Mouse (Mus musculus) stomach, embryonic 15.5 days (tissue): ENCODE results near the gene Oscp1. TPM values are rescaled to one million over a fixed set of nuclear protein-coding genes. Genes with fewer than 3 reads are reported as not detected.

Experiments used
- ATAC-seq: fragments of 200-750 bp; cut with Nextera tagmentation; 2 replicates; pipeline ENCODE4 v1.8.0; 2017; ENCODE audit warnings: low read depth, moderate number of reproducible peaks, moderate TSS enrichment; ENCODE audit not compliant: insufficient read depth, low FRiP score
- H3K27ac ChIP-seq: fragments of 300-500 bp; sonication (generic); 2 replicates; pipeline ENCODE4 v1.5.1; 2015; ENCODE audit warnings: mild to moderate bottlenecking, inconsistent platforms
- H3K27me3 ChIP-seq: fragments of 300-500 bp; sonication (generic); replicated peaks from 2 replicates; pipeline ENCODE4 v1.6.1; 2015; ENCODE audit warnings: inconsistent platforms
- H3K36me3 ChIP-seq: fragments of 300-500 bp; sonication (generic); 2 replicates; pipeline ENCODE4 v1.6.1; 2015; ENCODE audit warnings: inconsistent platforms
- H3K4me1 ChIP-seq: fragments of 300-500 bp; sonication (generic); 2 replicates; pipeline ENCODE4 v1.6.1; 2015; ENCODE audit warnings: inconsistent platforms
- H3K4me2 ChIP-seq: fragments of 300-500 bp; sonication (generic); 2 replicates; pipeline ENCODE4 v1.6.1; 2015; ENCODE audit warnings: mild to moderate bottlenecking, inconsistent platforms
- H3K4me3 ChIP-seq: fragments of 300-500 bp; sonication (generic); replicated peaks from 2 replicates; pipeline ENCODE4 v1.5.1; 2015; ENCODE audit warnings: inconsistent platforms
- H3K9ac ChIP-seq: fragments of 300-500 bp; sonication (generic); 2 replicates; pipeline ENCODE4 v1.6.1; 2015; ENCODE audit warnings: inconsistent platforms
- H3K9me3 ChIP-seq: fragments of 300-500 bp; sonication (generic); 2 replicates; pipeline ENCODE4 v1.6.1; 2016; ENCODE audit warnings: inconsistent platforms
- WGBS: fragments of 180-500 bp; shearing (Covaris S2); methylation state at CpG from one replicate; pipeline ENCODE4 v1.1.7; 2015; 5-methylcytosine and 5-hydroxymethylcytosine counted together
- polyA plus RNA-seq: library from polyadenylated mRNA; unstranded; fragments of >200 nt; fragmentation: Nextera tagmentation; extraction: Ambion mirVana; gene quantifications from 2 replicates; pipeline ENCODE4 v1.2.1, GENCODE M21; 2015

Gene Oscp1
- polyA plus RNA-seq, 1 experiment from 2014 or later = 13.5 TPM

DNA sequence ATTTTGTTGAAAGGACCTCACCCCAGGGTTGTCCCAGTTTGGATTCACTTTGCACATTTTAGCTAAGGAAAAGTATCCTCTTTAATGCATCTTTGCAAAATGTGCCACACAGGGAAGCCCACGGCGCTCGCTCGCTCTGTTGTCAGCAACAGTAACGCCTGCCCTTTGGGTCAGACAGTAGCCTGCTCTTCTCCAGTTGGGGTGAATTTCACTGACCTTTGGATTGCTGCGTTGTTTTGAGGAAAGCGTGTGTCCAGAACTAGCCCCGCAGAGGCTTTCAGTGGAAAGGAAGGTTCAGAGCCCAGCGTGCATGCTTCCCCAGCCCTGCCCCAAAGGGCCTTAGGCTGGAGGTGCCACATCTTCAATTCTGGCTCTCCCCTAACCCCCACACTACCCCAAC lies 57.0 kb downstream of the Oscp1 start:
- Histone ChIP-seq H3K4me1 (peaks cover 26% of the 10 kb centered on the region), H3K27me3 (no peaks in the 10 kb centered on the region), H3K36me3 (peaks cover 3% of the 10 kb centered on the region; the same call in 1 of the 2 replicates), H3K9ac (no peak overlapping the region), H3K9me3 (no peaks in the 10 kb centered on the region), H3K4me2 (no peak overlapping the region), H3K4me3 (no peak overlapping the region), H3K27ac (peak overlapping the region; percentile 9; the same call in 1 of the 2 replicates)
- ATAC-seq = no peak
- 87% methylated on average over 9 of the region's 9 CpGs for WGBS

DNA sequence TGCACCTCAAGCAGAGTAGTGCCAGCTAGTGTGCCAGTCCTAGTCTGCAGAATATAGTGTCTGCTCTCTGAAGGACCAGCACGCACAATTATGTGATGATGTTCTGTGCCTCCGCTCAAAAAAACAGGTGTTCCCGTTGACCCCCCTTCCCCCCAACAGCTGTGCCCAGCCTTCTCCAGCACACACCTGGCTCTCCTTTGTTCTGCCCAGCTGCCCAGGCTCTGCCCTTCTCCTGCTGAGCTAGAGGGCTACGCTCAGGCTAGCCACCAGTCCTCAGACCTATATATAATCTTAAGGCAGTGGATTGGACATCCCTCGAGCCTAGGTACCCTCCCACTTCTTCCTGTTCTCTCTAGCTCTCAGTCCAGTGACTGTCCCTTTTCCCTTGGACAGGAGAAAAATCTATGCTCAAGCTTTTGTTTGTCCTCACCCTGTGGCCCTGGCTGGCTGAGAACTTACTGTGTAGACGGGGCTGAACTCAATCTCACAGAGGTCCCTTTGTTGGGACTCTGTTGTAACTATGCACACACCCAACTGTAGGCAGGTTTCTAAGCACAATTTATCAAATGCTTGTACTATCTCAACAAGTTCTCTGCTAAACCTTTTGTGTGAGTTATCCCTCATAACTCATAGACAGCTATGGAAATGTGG lies 57.6 kb downstream of the Oscp1 start:
- Histone ChIP-seq H3K4me3 (no peak overlapping the region), H3K9me3 (no peaks in the 10 kb centered on the region), H3K27me3 (no peaks in the 10 kb centered on the region), H3K4me2 (no peak overlapping the region), H3K9ac (no peak overlapping the region), H3K36me3 (peaks cover 3% of the 10 kb centered on the region; the same call in 1 of the 2 replicates), H3K4me1 (peaks cover 20% of the 10 kb centered on the region), H3K27ac (peak overlapping the region; percentile 9; the same call in 1 of the 2 replicates)
- ATAC-seq = 0 out of 2 replicates have a peak, but pooled peaks have one; percentile 21
- WGBS = 56% methylated on average over 6 of the region's 6 CpGs

DNA sequence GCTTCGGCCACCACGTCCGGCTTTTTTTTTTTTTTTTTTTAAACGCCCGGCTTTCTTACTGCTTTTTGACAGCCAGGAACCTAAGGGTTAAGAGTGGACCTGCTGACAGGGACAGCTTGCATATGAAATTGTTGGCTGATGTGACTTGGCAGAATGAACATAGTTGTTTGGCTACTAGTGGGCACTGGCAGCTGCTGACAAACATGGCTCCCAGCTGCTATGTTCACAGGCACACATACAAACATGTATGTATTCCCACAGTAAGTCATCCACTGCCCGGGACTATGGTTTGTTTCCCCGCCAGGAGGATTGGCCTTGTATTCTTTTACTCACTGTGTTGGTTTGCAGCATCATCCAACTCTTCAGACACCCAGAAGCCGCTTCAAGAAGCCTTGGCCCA lies 58.8 kb downstream of the Oscp1 start:
- Histone ChIP-seq H3K36me3 (peaks cover 8% of the 10 kb centered on the region; the same call in 1 of the 2 replicates), H3K4me2 (no peak overlapping the region), H3K4me3 (no peak overlapping the region), H3K9me3 (no peaks in the 10 kb centered on the region), H3K27ac (no peak overlapping the region), H3K27me3 (no peaks in the 10 kb centered on the region), H3K4me1 (peaks cover 15% of the 10 kb centered on the region), H3K9ac (no peak overlapping the region)
- no peak for ATAC-seq
- WGBS = 80% methylated on average over 8 of the region's 8 CpGs

DNA sequence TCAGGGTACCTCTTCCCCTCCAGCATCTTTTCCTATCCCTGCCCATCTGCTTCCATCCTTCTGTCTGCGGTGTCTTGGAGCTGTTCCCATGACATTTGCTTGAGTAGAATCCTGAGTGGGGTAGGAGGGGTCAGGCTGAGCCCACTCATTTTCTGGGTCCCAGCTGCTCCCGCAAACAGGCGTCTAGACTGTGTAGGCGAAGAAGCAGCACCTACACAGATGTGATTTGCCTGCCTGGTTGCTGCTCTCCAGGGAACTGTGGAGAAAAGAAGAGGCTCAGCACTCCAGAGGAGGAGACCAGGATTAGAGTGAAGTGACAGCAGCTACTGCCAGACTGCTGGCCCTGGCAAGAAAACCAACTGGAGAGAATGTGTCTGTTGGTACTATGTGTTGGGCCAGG lies 60.3 kb downstream of the Oscp1 start:
- H3K9me3 ChIP-seq = no peaks in the 10 kb centered on the region
- ATAC-seq = no peak
- H3K4me1 ChIP-seq = peaks cover 14% of the 10 kb centered on the region
- H3K27me3 ChIP-seq = no peaks in the 10 kb centered on the region
- H3K4me2 ChIP-seq = no peak overlapping the region
- no peak overlapping the region for H3K27ac ChIP-seq
- no peak overlapping the region for H3K4me3 ChIP-seq
- H3K9ac ChIP-seq = no peak overlapping the region
- peaks cover 10% of the 10 kb centered on the region; the same call in 1 of the 2 replicates for H3K36me3 ChIP-seq
- WGBS = 91% methylated on average over 4 of the region's 4 CpGs

DNA sequence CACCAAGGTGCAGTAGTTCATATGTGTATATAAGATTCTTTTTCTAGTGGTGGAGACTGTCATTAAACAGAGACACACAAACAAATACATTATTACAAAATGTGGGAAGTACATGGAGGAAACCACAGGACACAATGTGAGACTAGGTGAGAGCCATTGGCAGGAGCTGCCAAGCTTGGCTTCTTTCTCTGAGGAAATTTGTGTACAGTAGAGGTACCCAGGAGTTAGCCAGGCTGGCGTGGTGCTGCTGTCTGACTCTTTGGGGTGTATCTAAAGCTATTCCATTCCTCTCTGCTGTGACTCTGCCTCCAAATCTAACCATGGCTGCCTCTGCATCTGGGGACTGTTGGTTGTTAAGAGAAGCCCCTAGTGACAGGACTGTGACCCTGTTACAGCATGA lies 60.7 kb downstream of the Oscp1 start:
- 86% methylated on average over 1 of the region's 1 CpGs for WGBS
- no peaks in the 10 kb centered on the region for H3K27me3 ChIP-seq
- no peaks in the 10 kb centered on the region for H3K9me3 ChIP-seq
- H3K4me2 ChIP-seq = no peak overlapping the region
- peaks cover 11% of the 10 kb centered on the region for H3K4me1 ChIP-seq
- no peak overlapping the region for H3K4me3 ChIP-seq
- no peak for ATAC-seq
- H3K27ac ChIP-seq = no peak overlapping the region
- 0 out of 2 replicates have a peak, but pooled peaks cover 12% of the 10 kb centered on the region for H3K36me3 ChIP-seq
- H3K9ac ChIP-seq = no peak overlapping the region

DNA sequence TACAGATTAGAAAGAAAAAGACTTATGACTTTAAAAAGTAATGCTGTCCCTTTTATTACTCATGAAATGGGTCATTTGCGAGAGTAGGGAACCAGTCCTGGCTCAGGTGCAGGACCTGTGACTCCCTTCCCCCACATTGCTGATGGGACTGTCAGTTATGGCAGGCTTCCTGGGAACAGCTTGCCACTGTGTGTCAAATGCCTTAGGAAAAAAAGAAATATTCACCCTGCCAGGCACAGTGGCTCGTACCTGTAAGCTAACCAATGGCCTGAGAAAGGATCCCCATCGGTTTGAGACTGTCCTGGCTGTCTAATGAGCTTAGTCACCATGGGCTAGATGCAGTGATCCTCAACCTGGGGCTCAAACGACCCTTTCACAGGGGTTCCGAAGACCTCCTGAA lies 61.7 kb downstream of the Oscp1 start:
- ATAC-seq = no peak
- WGBS = 86% methylated on average over 5 of the region's 5 CpGs
- no peak overlapping the region for H3K4me2 ChIP-seq
- no peak overlapping the region for H3K4me3 ChIP-seq
- H3K27me3 ChIP-seq = no peaks in the 10 kb centered on the region
- no peak overlapping the region for H3K27ac ChIP-seq
- H3K36me3 ChIP-seq = peaks cover 20% of the 10 kb centered on the region
- H3K9ac ChIP-seq = no peak overlapping the region
- no peaks in the 10 kb centered on the region for H3K9me3 ChIP-seq
- peaks cover 11% of the 10 kb centered on the region for H3K4me1 ChIP-seq

DNA sequence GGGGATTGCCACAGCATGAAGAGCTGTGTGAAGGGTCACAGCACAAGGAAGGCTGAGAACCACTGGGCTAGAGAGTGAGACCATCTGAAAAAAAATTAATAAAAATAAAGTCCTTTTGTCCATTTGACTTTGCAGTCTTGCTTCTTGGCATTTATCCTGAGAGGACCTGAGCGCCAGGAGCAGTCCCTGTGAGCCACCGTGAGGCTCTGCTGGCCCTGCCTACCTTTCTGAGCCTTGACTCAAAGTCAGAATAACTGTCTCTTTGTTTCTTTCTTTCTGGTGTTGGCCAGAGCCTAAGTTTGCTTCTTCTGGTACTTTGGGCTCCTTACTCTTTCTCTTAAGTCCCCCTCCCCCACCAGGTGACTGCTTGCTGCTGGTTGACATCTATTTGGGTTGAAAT lies 62.1 kb downstream of the Oscp1 start:
- 93% methylated on average over 2 of the region's 2 CpGs for WGBS
- H3K27ac ChIP-seq = no peak overlapping the region
- H3K4me2 ChIP-seq = no peak overlapping the region
- no peak for ATAC-seq
- no peaks in the 10 kb centered on the region for H3K27me3 ChIP-seq
- peaks cover 9% of the 10 kb centered on the region for H3K4me1 ChIP-seq
- H3K9ac ChIP-seq = no peak overlapping the region
- peaks cover 23% of the 10 kb centered on the region for H3K36me3 ChIP-seq
- no peaks in the 10 kb centered on the region for H3K9me3 ChIP-seq
- no peak overlapping the region for H3K4me3 ChIP-seq

DNA sequence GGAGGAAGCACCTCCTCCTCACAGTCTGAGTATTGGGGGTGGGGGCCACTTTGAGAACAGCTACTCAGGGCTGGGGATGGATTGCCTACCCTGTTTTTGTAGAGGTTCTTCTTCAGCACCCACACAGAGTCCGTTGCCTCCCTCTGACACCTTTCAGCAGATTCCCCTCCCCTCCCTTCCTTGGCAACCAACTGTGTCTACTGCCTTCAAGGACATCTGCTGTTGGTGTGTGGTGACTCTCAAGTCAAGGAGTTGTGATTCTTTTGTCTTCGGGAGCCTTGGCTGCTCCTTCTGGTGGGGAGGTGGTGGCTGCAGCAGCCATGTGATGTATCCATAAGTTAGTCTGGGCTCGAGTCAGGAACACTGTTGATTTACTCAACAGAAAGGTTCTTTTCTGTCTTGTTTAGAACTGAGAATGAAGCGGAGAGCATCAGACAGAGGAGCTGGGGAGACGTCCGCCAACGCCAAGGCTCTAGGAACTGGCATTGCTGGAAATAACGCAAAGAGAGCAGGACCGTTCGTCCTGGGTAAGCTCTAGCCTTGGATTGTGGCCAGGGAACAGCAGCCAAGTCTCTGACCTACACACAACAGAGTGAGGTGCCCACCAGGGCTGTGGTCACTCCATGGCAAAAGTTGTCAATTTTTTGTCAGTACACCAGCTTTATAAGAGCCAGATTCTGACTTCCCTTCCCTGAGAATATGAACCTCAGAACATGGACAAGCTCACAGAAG lies 65.1 kb downstream of the Oscp1 start:
- H3K36me3 ChIP-seq = peaks cover 32% of the 10 kb centered on the region
- H3K4me2 ChIP-seq = no peak overlapping the region
- no peaks in the 10 kb centered on the region for H3K9me3 ChIP-seq
- no peak overlapping the region for H3K4me3 ChIP-seq
- ATAC-seq = no peak
- H3K27ac ChIP-seq = no peak overlapping the region
- H3K27me3 ChIP-seq = no peaks in the 10 kb centered on the region
- H3K4me1 ChIP-seq = no peaks in the 10 kb centered on the region
- no peak overlapping the region for H3K9ac ChIP-seq
- 81% methylated on average over 10 of the region's 10 CpGs for WGBS

DNA sequence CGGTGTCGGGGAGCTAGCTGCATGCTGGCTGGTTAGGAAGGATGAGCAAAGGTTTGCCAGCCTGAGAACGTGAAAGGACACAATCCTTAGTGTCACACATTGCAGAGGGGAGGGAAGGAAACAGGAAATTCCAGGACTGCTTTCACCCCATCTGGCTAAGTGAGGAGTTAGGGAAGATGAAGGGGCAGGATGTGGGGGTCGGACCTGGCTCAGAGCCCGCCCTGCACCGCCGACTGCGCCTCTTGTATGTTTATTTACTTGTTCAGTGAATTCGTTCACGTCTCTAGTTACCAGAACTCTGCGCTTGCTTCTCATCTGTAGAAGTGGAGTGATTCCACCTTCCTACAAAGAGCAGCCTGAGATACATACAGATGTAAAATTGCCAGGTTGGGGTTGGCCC lies 72.1 kb downstream of the Oscp1 start:
- Histone ChIP-seq H3K4me1 (peaks cover 27% of the 10 kb centered on the region), H3K27me3 (no peaks in the 10 kb centered on the region), H3K9me3 (no peaks in the 10 kb centered on the region), H3K4me2 (peak overlapping the region; percentile 24; the same call in 1 of the 2 replicates), H3K9ac (no peak overlapping the region), H3K36me3 (peaks cover 28% of the 10 kb centered on the region), H3K4me3 (no peak overlapping the region), H3K27ac (peak overlapping the region; percentile 83)
- WGBS = 39% methylated on average over 11 of the region's 11 CpGs
- ATAC-seq = peak; percentile 41; the same call in 1 of the 2 replicates

DNA sequence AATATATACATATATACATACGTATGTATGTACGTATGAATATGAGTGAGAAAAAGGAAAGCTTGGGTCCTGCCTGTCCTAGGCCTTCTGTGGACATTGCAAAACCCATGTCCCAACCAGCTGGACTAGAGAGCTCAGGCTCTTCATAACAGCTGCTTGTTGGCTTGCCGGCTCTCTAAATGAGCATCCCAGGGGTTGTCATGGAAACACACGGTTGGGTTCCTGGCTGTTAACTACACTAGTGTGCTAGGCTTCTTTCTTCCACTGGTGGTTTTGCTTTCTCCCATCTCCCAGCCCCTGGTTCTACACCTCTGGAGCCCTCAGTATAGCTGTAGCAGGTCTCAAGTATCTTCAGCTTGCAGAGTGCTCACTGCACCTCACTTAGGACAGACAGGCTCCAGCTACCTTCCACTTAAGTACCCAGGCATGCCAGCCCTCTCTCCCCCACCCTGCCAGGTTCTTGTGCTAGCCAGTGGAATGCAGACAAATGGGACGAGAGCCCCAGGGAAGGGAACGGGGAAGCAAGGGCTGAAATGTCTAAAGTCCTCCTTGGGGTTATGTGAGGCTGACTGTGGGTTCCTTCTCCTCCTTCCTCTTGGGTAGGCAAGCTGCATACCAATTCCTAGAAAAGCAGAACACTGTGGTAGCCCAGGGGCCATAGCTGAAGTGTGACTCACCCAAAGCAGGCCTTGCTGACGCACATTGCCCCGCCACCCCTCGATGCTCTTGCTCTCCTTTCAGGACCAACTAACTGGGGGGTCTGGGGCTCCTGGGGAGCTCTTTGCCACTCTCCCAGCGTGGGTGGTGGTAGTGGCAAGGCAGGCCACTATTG lies 73.1 kb downstream of the Oscp1 start:
- Histone ChIP-seq H3K9me3 (no peaks in the 10 kb centered on the region), H3K9ac (no peak overlapping the region), H3K4me2 (no peak overlapping the region), H3K27ac (peak overlapping the region; percentile 67), H3K27me3 (no peaks in the 10 kb centered on the region), H3K36me3 (peaks cover 31% of the 10 kb centered on the region), H3K4me3 (no peak overlapping the region), H3K4me1 (peaks cover 27% of the 10 kb centered on the region)
- 49% methylated on average over 10 of the region's 10 CpGs for WGBS
- ATAC-seq = no peak

DNA sequence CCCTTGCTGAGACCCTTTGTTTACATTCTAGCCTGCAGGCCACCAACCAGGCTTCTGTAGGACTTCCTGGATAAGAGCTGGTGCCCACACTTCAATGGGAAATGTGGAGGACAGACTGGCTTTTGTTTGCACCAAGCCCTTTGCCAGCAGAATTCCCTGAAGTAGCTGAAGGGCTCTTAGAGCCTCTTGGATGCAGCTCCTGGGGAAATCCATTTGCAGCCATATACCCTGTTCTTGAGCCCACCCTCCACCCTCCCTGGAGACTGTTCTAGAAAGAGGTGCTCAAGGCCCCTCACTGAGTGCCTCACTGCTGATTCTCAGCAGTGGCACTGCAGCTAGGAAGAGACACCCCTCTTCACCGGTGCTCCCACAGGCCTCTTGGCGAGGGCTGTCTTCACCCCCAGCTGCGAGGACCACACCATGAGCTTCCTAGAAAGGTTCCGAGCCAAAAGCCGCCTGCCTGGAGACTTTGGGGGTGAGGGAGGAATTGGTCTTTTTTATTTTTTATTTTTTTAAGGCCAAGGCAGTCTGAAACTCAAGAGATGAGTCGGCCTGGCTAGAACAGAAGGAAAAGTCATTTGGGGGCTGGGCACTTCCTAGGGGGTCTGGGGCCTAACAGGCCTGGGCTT lies 74.4 kb downstream of the Oscp1 start:
- H3K27me3 ChIP-seq = no peaks in the 10 kb centered on the region
- H3K9me3 ChIP-seq = no peaks in the 10 kb centered on the region
- H3K4me2 ChIP-seq = no peak overlapping the region
- WGBS = 59% methylated on average over 6 of the region's 6 CpGs
- H3K36me3 ChIP-seq = peaks cover 34% of the 10 kb centered on the region
- peak overlapping the region; percentile 44; the same call in 1 of the 2 replicates for H3K27ac ChIP-seq
- no peak overlapping the region for H3K9ac ChIP-seq
- peaks cover 27% of the 10 kb centered on the region for H3K4me1 ChIP-seq
- ATAC-seq = no peak
- no peak overlapping the region for H3K4me3 ChIP-seq
